Mouse (Mus musculus): ENCODE results near the gene Ttc25. TPM values are rescaled to one million over a fixed set of nuclear protein-coding genes. Genes with fewer than 3 reads are reported as not detected.

Gene Ttc25
- total RNA-seq (2021), result 1 to 10 TPM; 5.6 to 7.7 TPM
- long read RNA-seq, experiment 1, partial matches to known transcripts, result 12 of 18 reads
- long read RNA-seq, experiment 1, other reads (novel, unspliced or antisense), result 5 of 18 reads
- long read RNA-seq, experiment 2, partial matches to known transcripts, result 11 of 17 reads
- long read RNA-seq, experiment 2, other reads (novel, unspliced or antisense), result 5 of 17 reads

GRCm38 (mm10) chr11:100544832-100545745 is at the start of gene Ttc25:
TSS of gene Ttc25 (plus strand) at chr11:100545607.
- peak; percentile 94 to 96 for DNase-seq

- no peak for DNase-seq
Observed at GRCm38 (mm10) chr11:100500241-100500640, 45.2 kb upstream of the Ttc25 start.

GRCm38 (mm10) chr11:100500651-100501050 is 44.8 kb upstream of the Ttc25 start:
- no peak for DNase-seq

- no peak for DNase-seq
Observed at GRCm38 (mm10) chr11:100501321-100501720, 44.1 kb upstream of the Ttc25 start.

GRCm38 (mm10) chr11:100504990-100505660 is 40.3 kb upstream of the Ttc25 start:
- no peak for DNase-seq

- DNase-seq, result no peak
Observed at GRCm38 (mm10) chr11:100505997-100506396, 39.4 kb upstream of the Ttc25 start.

GRCm38 (mm10) chr11:100510556-100510955 is 34.9 kb upstream of the Ttc25 start:
- DNase-seq, result no peak

GRCm38 (mm10) chr11:100512384-100512783 is 33.0 kb upstream of the Ttc25 start:
- DNase-seq, result peak in 1 of 2 experiments; percentile 62

GRCm38 (mm10) chr11:100513716-100514115 is 31.7 kb upstream of the Ttc25 start:
- peak; percentile 80 to 85 for DNase-seq

GRCm38 (mm10) chr11:100515061-100515460 is 30.3 kb upstream of the Ttc25 start:
- peak; percentile 80 to 86 for DNase-seq

GRCm38 (mm10) chr11:100515789-100516188 is 29.6 kb upstream of the Ttc25 start:
- DNase-seq, result peak in 1 of 2 experiments; percentile 43

- peak; percentile 65 to 73 for DNase-seq
Observed at GRCm38 (mm10) chr11:100516291-100516690, 29.1 kb upstream of the Ttc25 start.

GRCm38 (mm10) chr11:100518188-100518591 is 27.2 kb upstream of the Ttc25 start:
- peak in 1 of 2 experiments; percentile 45 for DNase-seq

GRCm38 (mm10) chr11:100519188-100519587 is 26.2 kb upstream of the Ttc25 start:
- peak in 1 of 2 experiments; percentile 41 for DNase-seq

- DNase-seq, result peak; percentile 90 to 93
Observed at GRCm38 (mm10) chr11:100520838-100521237, 24.6 kb upstream of the Ttc25 start.

- peak in 1 of 2 experiments; percentile 43 for DNase-seq
Observed at GRCm38 (mm10) chr11:100524358-100524757, 21.0 kb upstream of the Ttc25 start.

- peak in 1 of 2 experiments; percentile 35 for DNase-seq
Observed at GRCm38 (mm10) chr11:100524987-100525630, 20.3 kb upstream of the Ttc25 start.

- DNase-seq, result no peak
Observed at GRCm38 (mm10) chr11:100526052-100526816, 19.2 kb upstream of the Ttc25 start.

GRCm38 (mm10) chr11:100527066-100527457 is 18.3 kb upstream of the Ttc25 start:
- DNase-seq, result peak; percentile 67 to 78

- peak; percentile 99 to 100 for DNase-seq
Observed at GRCm38 (mm10) chr11:100527458-100528374, 17.7 kb upstream of the Ttc25 start, which contains the start of gene Acly. TSS of gene Acly (minus strand) at chr11:100528000.
